Mouse (Mus musculus) heart, adult 2 months (tissue): Measurements from ENCODE around the gene Gm21060. TPM values are rescaled to one million over a fixed set of nuclear protein-coding genes. Genes with fewer than 3 reads are reported as not detected.
"Not testable (repeated sequence)": the region's sequence is repeated elsewhere in the genome, so short reads cannot be mapped to it uniquely, and the experiment has no call there.

Experiments
- DNase-seq, 2 experiments: peaks; one replicate each; pipeline ENCODE4 v3.0.0; 2021
- H3K27ac ChIP-seq: fragments of 200-600 bp; 2 replicates; pipeline ENCODE4 v1.8.1; 2022
- H3K27me3 ChIP-seq: fragments of 200-500 bp; 2 replicates; pipeline ENCODE4 v1.6.1; 2012; ENCODE audit warnings: mild to moderate bottlenecking, low read length, inconsistent platforms, mixed read lengths; ENCODE audit not compliant: control insufficient read depth, insufficient read depth
- H3K36me3 ChIP-seq: fragments of 200-500 bp; 2 replicates; pipeline ENCODE4 v1.6.1; 2012; ENCODE audit warnings: low read length, inconsistent platforms; ENCODE audit not compliant: control insufficient read depth, insufficient read depth
- H3K4me1 ChIP-seq: fragments of 200-500 bp; 2 replicates; pipeline ENCODE4 v1.6.1; 2011; ENCODE audit warnings: low read length; ENCODE audit not compliant: control insufficient read depth, insufficient read depth
- H3K4me3 ChIP-seq: fragments of 200-600 bp; 2 replicates; pipeline ENCODE4 v1.8.1; 2022
- H3K79me2 ChIP-seq: fragments of 200-500 bp; replicated peaks from 2 replicates; pipeline ENCODE4 v1.6.1; 2012; ENCODE audit warnings: mild to moderate bottlenecking, inconsistent platforms, low read length, moderate library complexity, mixed read lengths; ENCODE audit not compliant: control insufficient read depth, insufficient read depth
- H3K9ac ChIP-seq: fragments of 200-500 bp; 2 replicates; pipeline ENCODE4 v1.6.1; 2012; ENCODE audit warnings: low read depth, mild to moderate bottlenecking, control low read depth, inconsistent platforms, low read length, mixed read lengths
- CTCF ChIP-seq: fragments of 200-600 bp; IDR thresholded peaks from 2 replicates; pipeline ENCODE4 v1.8.1; 2022; ENCODE audit warnings: antibody characterized with exemption, mild to moderate bottlenecking, moderate library complexity
- EP300 ChIP-seq: fragments of 200-500 bp; IDR thresholded peaks from 2 replicates; pipeline ENCODE4 v1.6.1; 2011; ENCODE audit warnings: low read depth, low read length, control low read depth; ENCODE audit not compliant: insufficient read depth
- POLR2A ChIP-seq: fragments of 200-500 bp; IDR thresholded peaks from 2 replicates; pipeline ENCODE4 v1.6.1; 2011; ENCODE audit warnings: mild to moderate bottlenecking, low read depth, low read length, control low read depth; ENCODE audit not compliant: insufficient read depth
- WGBS: fragments of 180-500 bp; shearing (Covaris S2); methylation state at CpG from one replicate; pipeline ENCODE4 v1.1.7; 2018; 5-methylcytosine and 5-hydroxymethylcytosine counted together
- intact Hi-C: fragments of 180-260 bp; cut with DNase I; formaldehyde crosslinking; loops from one replicate; pipeline ENCODE4 v1.15.1; 2025
- polyA plus RNA-seq: library from polyadenylated mRNA; depleted of rRNA; stranded (reverse); fragments of >200 nt; gene quantifications from 2 replicates; pipeline ENCODE4 v1.2.3, GENCODE M21; 2012; rRNA removed
- total RNA-seq, 2 experiments: library from RNA; stranded (reverse); gene quantifications; 2 replicates each; pipeline ENCODE4 v1.2.3; 2021

Gm21060 gene
- total and polyA plus RNA-seq, 3 experiments, result not detected

DNA sequence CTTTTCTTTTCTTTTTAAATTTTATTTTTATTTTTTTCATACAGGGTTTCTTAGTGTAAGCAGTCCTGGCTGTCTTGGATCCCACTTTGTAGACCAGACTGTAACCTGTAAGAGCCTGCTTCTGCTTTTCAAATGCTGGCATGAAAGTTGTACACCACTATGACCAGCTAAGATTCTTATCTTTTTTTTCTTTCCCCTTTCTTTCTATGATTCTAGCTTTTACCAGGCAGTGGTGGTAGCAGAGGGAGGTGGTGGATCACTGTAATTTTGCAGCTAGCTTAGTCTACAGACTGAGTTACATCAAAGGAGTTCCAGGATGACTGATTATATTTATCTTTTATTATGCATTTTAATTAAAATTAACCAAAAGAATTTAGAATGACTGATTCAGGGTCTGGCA, 31.9 kb downstream of the Gm21060 start:
- no peak for DNase-seq
- H3K4me1 ChIP-seq, result no peaks in the 10 kb centered on the region
- no peak overlapping the region for H3K4me3 ChIP-seq
- no peaks in the 10 kb centered on the region for H3K79me2 ChIP-seq
- no peak overlapping the region for H3K9ac ChIP-seq
- no peak overlapping the region for H3K27ac ChIP-seq
- 0 out of 2 replicates have a peak, but pooled peaks cover 1% of the 10 kb centered on the region for H3K27me3 ChIP-seq
- TF ChIP-seq CTCF, result no peak
- no peak for TF ChIP-seq EP300
- TF ChIP-seq POLR2A, result no peak
- no peaks in the 10 kb centered on the region for H3K36me3 ChIP-seq
- intact Hi-C loops, result no loop called here

DNA sequence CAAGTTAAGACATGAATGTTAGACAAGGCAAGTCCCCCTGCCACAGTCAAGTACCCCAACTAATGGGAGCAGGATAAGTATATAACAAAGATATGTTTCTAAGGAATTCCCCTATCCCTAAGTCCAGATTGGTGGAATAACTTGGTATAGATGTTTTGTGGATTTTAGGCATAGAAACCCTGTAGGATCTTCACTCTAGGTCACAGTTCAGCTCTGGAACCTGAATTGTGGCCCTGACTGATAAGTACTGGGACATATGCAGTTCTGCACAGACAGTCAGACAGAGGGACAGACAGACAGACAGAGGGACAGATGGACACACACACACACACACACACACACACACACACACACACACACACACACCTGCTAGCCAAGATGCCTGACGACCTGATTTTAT, 32.6 kb downstream of the Gm21060 start:
- WGBS, result 93% methylated on average over 1 of the region's 1 CpGs
- Histone ChIP-seq H3K9ac (no peak overlapping the region), H3K36me3 (no peaks in the 10 kb centered on the region), H3K4me1 (no peaks in the 10 kb centered on the region), H3K79me2 (no peaks in the 10 kb centered on the region), H3K4me3 (no peak overlapping the region), H3K27ac (no peak overlapping the region), H3K27me3 (0 out of 2 replicates have a peak, but pooled peaks cover 1% of the 10 kb centered on the region)
- no peak for DNase-seq
- no peak for TF ChIP-seq POLR2A
- no peak for TF ChIP-seq EP300
- TF ChIP-seq CTCF, result no peak
- intact Hi-C loops, result no loop called here

DNA sequence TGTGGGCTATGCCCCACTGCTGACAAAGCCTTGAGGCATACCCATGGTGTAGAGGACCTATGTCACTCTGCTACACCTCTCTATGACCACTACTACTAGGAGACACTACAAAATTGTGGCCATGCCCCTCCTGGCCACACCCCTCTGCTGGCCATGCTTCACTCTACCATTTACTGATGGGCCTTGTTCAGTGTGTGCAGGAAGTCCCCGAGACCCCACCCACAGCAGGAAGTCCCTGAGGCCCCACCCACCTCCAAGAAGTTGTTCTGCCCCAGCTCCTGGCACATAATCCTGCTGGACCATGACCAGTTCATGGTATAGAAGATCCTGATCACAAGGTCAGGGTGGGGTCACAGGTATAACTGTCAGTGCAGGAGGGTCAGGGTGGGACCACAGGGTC, 35.6 kb downstream of the Gm21060 start:
- Histone ChIP-seq H3K4me3 (no peak overlapping the region), H3K27ac (no peak overlapping the region), H3K27me3 (no peaks in the 10 kb centered on the region), H3K9ac (no peak overlapping the region), H3K4me1 (no peaks in the 10 kb centered on the region), H3K79me2 (no peaks in the 10 kb centered on the region), H3K36me3 (no peaks in the 10 kb centered on the region)
- intact Hi-C loops, result no loop called here
- DNase-seq, result no peak
- 59% methylated on average over 1 of the region's 1 CpGs for WGBS
- TF ChIP-seq CTCF, result no peak
- TF ChIP-seq POLR2A, result no peak
- TF ChIP-seq EP300, result no peak

DNA sequence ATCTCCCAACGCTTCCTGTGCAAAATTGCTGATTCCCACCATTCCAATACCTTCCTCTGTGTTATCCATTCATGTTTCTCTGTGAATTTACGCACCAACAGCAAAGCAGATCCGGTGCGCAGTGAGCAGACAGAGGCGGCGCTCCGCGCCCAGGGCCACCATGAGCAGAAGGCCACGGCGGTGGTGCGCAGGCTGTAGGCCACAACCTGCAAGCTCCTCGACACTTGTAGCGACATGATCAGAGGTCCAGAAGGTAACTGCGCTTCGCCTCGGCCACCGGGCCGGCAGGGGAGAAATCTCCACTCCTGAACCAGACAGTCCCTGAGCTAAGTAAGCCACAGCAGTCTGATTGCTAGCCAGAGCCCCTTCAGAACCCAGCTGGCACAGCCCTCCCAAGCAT, 39.1 kb downstream of the Gm21060 start:
- no peak overlapping the region for H3K9ac ChIP-seq
- no peaks in the 10 kb centered on the region for H3K36me3 ChIP-seq
- intact Hi-C loops, result no loop called here
- no peaks in the 10 kb centered on the region for H3K4me1 ChIP-seq
- no peaks in the 10 kb centered on the region for H3K79me2 ChIP-seq
- H3K27me3 ChIP-seq, result no peaks in the 10 kb centered on the region
- no peak for DNase-seq
- H3K27ac ChIP-seq, result no peak overlapping the region
- H3K4me3 ChIP-seq, result no peak overlapping the region
- 90% methylated on average over 18 of the region's 18 CpGs for WGBS
- no peak for TF ChIP-seq CTCF
- no peak for TF ChIP-seq EP300
- TF ChIP-seq POLR2A, result no peak

DNA sequence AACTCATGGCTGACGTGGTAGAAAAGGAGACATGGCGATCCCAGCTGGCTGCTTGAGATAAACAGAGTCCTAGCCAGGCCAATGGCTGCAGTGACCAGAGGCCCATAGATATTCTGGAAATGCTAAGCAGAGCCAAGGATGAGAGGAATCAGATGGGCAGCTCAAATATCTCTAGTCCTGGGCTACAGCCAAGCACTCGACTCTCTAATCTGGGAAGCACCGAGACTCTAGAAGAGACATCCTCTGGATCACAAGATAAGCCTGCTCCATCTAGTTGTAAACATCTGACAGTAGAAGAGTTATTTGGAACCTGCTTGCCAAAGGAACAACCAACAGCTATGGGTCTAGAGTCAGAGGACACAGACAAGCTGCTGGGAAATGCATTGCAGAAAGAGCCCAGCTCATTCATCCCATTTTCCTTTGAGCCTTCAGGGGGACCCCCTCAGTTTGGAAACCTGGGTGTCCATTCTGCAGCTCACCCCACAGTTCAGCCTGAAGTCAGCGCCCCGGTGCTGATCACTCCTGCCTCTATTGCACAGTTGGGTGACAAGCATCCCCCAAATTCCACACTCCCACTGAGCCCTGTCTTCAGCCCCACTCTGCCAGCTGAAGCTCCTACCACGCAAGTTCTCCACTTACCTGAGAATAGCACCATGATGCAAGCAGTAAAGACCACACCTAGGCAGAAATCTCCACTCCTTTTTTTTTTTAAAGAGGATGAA, 40.5 kb downstream of the Gm21060 start:
- TF ChIP-seq CTCF, result no peak
- no peak for TF ChIP-seq EP300
- no peak for TF ChIP-seq POLR2A
- Histone ChIP-seq H3K9ac (no peak overlapping the region), H3K27me3 (no peaks in the 10 kb centered on the region), H3K79me2 (no peaks in the 10 kb centered on the region), H3K27ac (no peak overlapping the region), H3K36me3 (no peaks in the 10 kb centered on the region), H3K4me3 (no peak overlapping the region), H3K4me1 (no peaks in the 10 kb centered on the region)
- WGBS, result 69% methylated on average over 7 of the region's 7 CpGs
- intact Hi-C loops, result no loop called here
- DNase-seq, result no peak

DNA sequence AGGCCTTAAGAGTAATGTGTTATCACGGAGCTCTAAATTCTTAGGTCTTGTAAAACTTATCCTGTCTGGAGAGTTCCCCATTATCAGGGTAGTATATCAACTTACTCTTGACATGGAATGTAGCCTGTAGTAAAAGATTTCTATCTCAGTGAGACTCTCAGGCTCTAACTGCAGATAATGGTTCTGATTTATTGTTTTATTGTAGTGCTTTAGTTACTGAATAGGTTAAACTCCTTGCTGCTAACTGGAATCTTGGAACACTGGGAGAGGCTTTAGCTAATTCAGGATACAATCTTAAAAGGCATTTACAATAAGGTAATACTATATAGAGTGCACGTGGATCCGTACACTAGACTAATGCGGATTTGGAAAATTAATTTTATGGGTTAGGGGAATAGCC, 49.5 kb downstream of the Gm21060 start:
- H3K27me3 ChIP-seq, intact Hi-C loops, H3K27ac ChIP-seq, H3K36me3 ChIP-seq, H3K4me3 ChIP-seq, H3K79me2 ChIP-seq, H3K9ac ChIP-seq, DNase-seq, H3K4me1 ChIP-seq: not testable (repeated sequence)
- WGBS, result 86% methylated on average over 4 of the region's 4 CpGs

Other genes with a start within 250 kb of the Gm21060 start
- gene Zfp950, start 156.2 kb downstream of the Gm21060 start, total RNA-seq, result 10 to 100 TPM in 1 of 2 experiments, 1 to 10 TPM in 1; 7.3 to 10.5 TPM
- gene Zfp950, start 156.2 kb downstream of the Gm21060 start, polyA plus RNA-seq, result 4.7 and 10.2 TPM in 2 replicates
- under 1 TPM in 1 of 2 experiments, not detected in 1; 0.16 TPM for gene Gm7102, start 120.8 kb downstream of the Gm21060 start, total RNA-seq
- not detected in 2 replicates for gene Gm7102, start 120.8 kb downstream of the Gm21060 start, polyA plus RNA-seq
- not detected for gene Gm6020, start 113.2 kb downstream of the Gm21060 start, total RNA-seq
- not detected in 2 replicates for gene Gm6020, start 113.2 kb downstream of the Gm21060 start, polyA plus RNA-seq
- 1 to 10 TPM; 6.3 to 7.7 TPM for gene Csf2ra, start 68.6 kb downstream of the Gm21060 start, total RNA-seq
- 34.5 and 68.1 TPM in 2 replicates for gene Csf2ra, start 68.6 kb downstream of the Gm21060 start, polyA plus RNA-seq